Mouse (Mus musculus): ENCODE results near the gene Ppp1r15b. TPM values are rescaled to one million over a fixed set of nuclear protein-coding genes. Genes with fewer than 3 reads are reported as not detected.
A peak's percentile ranks its signal among the peaks of the same experiment; 100 is the strongest.

The Ppp1r15b gene
- polyA plus RNA-seq, 1 experiment from 2014 or later: 60.8 TPM

GRCm38 (mm10) chr1:133183141-133183925, 52.4 kb downstream of the Ppp1r15b start:
- no peak overlapping the region for H3K4me3 ChIP-seq
- no peaks in the 10 kb centered on the region for H3K36me3 ChIP-seq
- peak overlapping the region; percentile 48; the same call in 1 of the 2 replicates for H3K4me2 ChIP-seq
- no peak overlapping the region for H3K27ac ChIP-seq
- WGBS (ENCODE audit: insufficient replicate concordance): 41% methylated on average over 16 of the region's 16 CpGs
- no peaks in the 10 kb centered on the region for H3K9me3 ChIP-seq (replicated peaks)
- ATAC-seq: no peak
- H3K4me1 ChIP-seq: peaks cover 21% of the 10 kb centered on the region
- H3K9ac ChIP-seq: no peak overlapping the region
- peaks cover 61% of the 10 kb centered on the region for H3K27me3 ChIP-seq (replicated peaks)

GRCm38 (mm10) chr1:133187948-133188680, 57.2 kb downstream of the Ppp1r15b start:
- Histone ChIP-seq H3K9ac (no peak overlapping the region), H3K4me2 (no peak overlapping the region), H3K4me1 (no peaks in the 10 kb centered on the region), H3K36me3 (no peaks in the 10 kb centered on the region), H3K27me3 (replicated peaks) (peaks cover 25% of the 10 kb centered on the region), H3K4me3 (no peak overlapping the region), H3K9me3 (replicated peaks) (no peaks in the 10 kb centered on the region), H3K27ac (no peak overlapping the region)
- WGBS (ENCODE audit: insufficient replicate concordance): 37% methylated on average over 4 of the region's 4 CpGs
- no peak for ATAC-seq

GRCm38 (mm10) chr1:133188719-133189118, 57.8 kb downstream of the Ppp1r15b start:
- Histone ChIP-seq H3K4me1 (no peaks in the 10 kb centered on the region), H3K9me3 (replicated peaks) (no peaks in the 10 kb centered on the region), H3K27ac (no peak overlapping the region), H3K36me3 (no peaks in the 10 kb centered on the region), H3K4me2 (no peak overlapping the region), H3K9ac (no peak overlapping the region), H3K4me3 (no peak overlapping the region), H3K27me3 (replicated peaks) (peaks cover 21% of the 10 kb centered on the region)
- 68% methylated on average over 8 of the region's 8 CpGs for WGBS (ENCODE audit: insufficient replicate concordance)
- ATAC-seq: no peak

Other genes starting within 250 kb of the Ppp1r15b start
- gene Mdm4, start 100.6 kb upstream of the Ppp1r15b start, polyA plus RNA-seq (2016; fragmentation: Nextera tagmentation; extraction: Ambion mirVana): 24.9 and 26.2 TPM in 2 replicates
- 1.8 and 1.9 TPM in 2 replicates for gene Pik3c2b, start 85.5 kb upstream of the Ppp1r15b start, polyA plus RNA-seq (2016; fragmentation: Nextera tagmentation; extraction: Ambion mirVana)
- gene Plekha6, start 33.1 kb downstream of the Ppp1r15b start, polyA plus RNA-seq (2016; fragmentation: Nextera tagmentation; extraction: Ambion mirVana): 2.1 and 2.2 TPM in 2 replicates
- 4.4 and 5.8 TPM in 2 replicates for gene Golt1a, start 178.7 kb downstream of the Ppp1r15b start, polyA plus RNA-seq (2016; fragmentation: Nextera tagmentation; extraction: Ambion mirVana)
- gene Kiss1, start 190.7 kb downstream of the Ppp1r15b start, polyA plus RNA-seq (2016; fragmentation: Nextera tagmentation; extraction: Ambion mirVana): not detected in 2 replicates
- gene Ren1, start 219.4 kb downstream of the Ppp1r15b start, polyA plus RNA-seq (2016; fragmentation: Nextera tagmentation; extraction: Ambion mirVana): 0.29 and 0.39 TPM in 2 replicates
- gene Etnk2, start 232.4 kb downstream of the Ppp1r15b start, polyA plus RNA-seq (2016; fragmentation: Nextera tagmentation; extraction: Ambion mirVana): 4.0 and 4.1 TPM in 2 replicates